Mouse (Mus musculus) naive thymus-derived CD4-positive, alpha-beta T cell, adult 2 months (primary cell): ENCODE results near the gene Kctd2.
"Not testable (repeated sequence)": the region's sequence is repeated elsewhere in the genome, so short reads cannot be mapped to it uniquely, and the experiment has no call there.

Experiments used
- DNase-seq: peaks from one replicate; pipeline ENCODE4 v3.0.0-alpha.2; 2011; ENCODE audit warnings: low read depth

Gene Kctd2

DNA sequence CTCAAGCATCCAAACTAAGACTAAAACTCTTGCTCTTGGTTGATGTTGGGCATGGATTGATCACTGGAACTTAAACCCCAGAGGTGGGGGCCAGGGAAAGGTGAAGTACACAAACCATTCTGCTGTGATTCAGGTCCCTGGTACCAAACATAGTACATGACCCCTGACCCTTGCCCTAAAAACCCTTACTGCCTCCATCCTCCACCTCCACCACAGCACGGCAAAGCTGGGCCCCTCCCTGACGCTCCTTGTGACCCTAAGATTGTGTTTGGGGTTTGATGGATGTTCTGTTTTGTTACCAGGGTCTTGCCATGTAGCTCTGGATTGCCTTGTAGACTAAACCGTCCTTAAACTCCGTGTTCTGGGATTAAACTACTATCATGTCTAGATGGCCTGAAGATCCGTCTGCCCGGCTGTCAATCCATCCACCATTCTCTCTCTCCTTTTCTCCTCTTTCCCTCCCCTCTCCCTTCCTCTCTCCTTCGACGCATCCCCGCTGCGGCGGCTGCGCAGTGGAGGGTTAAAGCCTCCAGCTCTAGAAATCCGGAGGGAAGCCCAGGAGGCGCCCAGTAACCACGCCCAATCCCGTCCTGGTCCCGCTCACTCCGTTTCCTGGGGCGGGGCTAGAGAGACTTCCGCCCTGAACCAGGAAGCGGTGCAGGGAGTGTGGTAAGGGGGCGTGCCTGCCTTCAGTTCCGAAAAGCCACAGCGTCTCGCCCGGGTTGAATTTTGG, 55.3 kb downstream of the Kctd2 start, which contains the start of gene Armc7:
Armc7 (plus strand) TSS at position 643 of the 733 bp plus-strand sequence.
- peak; percentile 92 for DNase-seq

DNA sequence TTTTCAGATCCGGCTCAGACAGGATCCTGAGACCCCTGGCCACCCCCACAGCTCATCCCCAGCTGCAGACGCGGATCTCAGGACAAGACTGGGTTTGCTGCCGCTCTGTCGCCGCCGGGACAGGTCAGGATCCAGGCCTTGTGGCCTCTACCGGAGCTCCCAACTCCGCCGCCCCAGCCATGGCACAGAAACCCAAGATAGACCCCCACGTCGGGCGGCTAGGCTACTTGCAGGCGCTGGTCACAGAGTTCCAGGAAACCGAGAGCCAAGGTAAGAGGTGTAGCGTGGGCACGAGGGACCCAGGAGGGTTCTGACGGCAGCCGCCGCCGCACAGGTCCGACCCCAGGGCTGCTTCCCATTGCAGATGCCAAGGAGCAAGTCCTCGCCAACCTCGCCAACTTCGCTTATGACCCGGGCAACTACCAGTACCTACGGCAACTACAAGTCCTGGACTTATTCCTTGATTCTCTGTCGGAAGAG, 55.9 kb downstream of the Kctd2 start:
- no peak for DNase-seq

DNA sequence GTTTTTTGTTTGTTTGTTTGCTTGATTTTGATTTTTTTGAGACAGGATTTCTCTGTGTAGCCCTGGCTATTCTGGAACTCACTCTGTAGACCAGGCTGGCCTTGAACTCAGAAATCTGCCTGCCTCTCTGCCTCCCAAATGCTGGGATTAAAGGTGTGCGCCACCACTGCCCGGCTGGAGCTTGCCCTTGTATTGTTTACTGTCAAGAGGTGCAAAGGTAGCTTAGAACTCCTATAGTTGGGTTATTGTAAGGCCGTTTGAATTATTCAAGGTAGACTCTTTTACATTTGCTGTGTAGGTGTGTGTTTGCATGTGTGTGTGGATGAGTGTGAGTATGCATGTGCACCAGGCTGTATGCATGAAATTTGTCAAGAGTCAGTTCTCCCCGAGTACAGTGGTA, 56.7 kb downstream of the Kctd2 start:
- DNase-seq: not testable (repeated sequence)

DNA sequence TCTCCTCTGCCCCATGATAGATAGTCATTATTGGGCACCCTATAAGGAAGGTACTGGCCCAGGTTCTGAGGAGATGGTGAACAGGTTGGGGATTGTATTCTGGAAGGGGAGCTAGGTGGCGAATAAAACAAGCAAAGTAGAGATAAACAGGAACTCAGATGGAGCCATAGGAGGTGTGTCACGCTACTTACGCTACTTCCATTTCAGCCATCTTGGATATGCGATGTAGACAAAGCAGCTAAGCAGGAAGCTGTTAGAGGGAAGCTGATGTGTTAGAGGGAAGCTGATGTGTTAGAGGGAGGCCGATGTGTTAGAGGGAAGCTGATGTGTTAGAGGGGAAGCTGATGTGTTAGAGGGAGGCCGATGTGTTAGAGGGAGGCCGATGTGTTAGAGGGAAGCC, 57.5 kb downstream of the Kctd2 start:
- DNase-seq: peak; percentile 78

DNA sequence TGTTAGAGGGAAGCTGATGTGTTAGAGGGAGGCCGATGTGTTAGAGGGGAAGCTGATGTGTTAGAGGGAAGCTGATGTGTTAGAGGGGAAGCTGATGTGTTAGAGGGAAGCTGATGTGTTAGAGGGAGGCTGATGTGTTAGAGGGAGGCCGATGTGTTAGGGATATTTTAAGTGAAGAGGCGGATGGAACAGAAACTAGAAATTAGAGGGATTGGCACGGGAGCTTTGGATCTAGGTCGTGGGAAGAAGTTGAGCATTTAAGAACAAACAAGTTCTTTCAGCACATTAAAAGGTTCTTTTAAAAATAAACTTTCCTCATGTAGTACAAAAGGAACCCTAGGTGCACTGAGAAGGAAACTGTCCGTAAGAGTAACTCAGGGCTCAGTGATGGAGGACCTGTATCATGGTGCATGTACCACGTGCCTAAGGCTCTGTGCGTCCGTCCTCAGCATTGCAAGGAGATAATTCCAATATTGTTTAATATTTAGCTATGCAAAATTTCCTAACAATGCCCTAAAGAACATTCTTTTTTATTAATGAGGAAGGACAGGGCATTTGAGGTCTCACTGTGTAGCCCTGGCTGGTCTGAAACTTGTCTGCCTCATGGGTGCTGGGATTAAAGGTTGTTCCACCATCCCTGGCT, 58.5 kb downstream of the Kctd2 start:
- no peak for DNase-seq
